Mouse (Mus musculus): ENCODE results near the gene Phf7. TPM values are rescaled to one million over a fixed set of nuclear protein-coding genes. Genes with fewer than 3 reads are reported as not detected.
A peak's percentile ranks its signal among the peaks of the same experiment; 100 is the strongest.

The Phf7 gene
- total RNA-seq, 1 experiment from 2014 or later = 6.8 TPM

DNA sequence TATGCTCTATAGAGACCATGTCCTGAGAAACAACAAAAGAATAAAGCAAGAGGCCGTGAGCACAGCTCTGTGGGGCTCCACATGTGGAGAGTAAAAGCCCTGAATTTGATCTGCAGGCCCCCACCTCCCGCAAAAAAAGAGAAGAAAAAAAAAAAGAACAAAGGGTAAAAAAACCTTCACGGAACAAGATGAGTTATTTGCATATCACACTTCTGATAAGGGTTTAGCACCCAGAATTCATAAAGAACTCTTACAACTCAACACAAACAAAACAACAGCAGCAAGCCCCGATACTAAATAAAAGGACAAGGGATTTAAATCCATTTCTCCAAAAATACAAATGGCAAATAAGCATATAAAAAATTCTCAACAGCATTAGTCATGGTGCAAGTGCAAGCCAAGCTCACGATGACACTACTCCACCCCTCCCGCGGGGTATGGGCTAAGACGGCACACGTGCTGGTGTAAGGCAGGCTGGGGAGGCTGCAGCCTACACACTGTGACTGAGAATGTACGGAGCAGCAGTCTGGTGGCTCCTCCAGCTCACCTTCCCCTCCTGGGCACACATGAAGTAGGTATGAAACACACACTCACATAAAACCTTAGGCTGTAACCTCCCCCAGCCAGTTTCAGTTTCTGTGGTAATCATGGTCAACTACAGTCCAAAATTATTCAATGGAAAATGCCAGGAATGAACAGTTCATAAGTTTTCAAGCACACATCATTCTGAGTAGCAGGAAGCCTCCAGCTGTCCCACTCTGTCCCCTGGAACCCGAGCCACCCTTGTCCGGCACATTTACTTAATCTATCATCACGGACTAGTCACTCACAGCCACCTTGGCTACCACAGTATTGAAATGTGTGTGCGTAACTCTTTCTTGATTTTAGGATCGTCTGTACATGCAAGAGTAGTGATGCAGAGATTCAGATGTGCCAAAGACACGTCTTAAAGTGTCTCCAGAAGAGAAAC lies 53.3 kb downstream of the Phf7 start:
- DNase-seq = peak; percentile 86

DNA sequence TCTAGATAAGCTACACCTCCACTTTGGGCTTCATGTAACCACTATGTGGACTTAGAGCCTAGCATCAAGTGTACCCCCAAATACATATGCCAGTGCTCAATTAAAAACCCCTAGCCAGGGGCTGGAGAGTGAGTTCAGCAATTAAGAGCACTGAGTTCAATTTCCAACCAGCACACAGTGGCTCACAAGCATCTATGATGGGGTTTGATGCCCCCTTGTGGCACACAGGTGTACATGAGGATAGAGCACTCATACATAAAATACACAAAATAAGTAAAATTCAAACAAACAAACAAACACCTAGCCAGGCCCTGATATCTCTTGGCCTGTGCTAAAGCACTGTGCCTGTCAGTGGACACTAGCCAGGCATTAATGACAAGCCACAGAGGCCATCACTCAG lies 55.1 kb downstream of the Phf7 start:
- peak; percentile 59 for DNase-seq

DNA sequence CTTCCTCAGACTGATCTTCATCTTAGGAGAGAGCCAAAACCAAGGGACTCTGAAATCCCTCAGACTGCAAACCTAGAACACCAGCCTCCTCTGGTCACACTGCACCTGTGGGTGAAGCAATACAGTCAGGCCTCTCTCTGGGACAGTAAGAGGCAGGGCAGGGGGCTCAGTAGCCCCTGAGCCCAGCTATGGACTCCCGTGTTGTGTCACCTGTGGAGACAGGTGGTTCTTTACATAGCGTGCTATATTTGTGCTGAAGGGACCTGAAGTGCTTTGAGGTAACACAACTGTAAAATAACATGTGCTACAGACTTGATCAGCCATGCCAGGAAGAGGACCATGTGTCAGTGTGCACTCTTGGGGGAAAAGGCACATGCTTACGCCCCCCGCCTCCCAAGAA lies 55.6 kb downstream of the Phf7 start:
- DNase-seq = no peak

- peak; percentile 89 for DNase-seq
These were observed 56.1 kb downstream of the Phf7 start for GRCm38 (mm10) chr14:31194891-31195513.

GRCm38 (mm10) chr14:31194441-31194840 lies 56.7 kb downstream of the Phf7 start:
- DNase-seq = no peak

DNA sequence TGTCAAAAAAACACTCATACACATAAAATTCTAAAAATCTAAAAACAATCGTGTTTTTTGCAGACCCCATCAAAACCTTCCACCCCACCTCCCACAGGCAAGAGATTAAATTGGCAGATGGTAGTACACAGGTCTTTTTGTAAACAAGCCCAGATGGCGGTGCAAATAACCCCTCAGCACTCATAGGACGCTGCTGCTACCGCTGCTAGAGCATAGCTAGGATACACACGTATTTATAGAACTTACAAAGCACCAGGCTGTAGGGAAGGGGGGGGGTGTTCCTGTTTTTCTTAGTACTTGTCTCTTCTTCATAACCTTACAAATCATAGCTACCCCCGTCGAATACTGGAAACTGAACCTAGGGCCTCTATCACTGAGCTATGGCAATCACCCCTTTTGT lies 57.3 kb downstream of the Phf7 start:
- DNase-seq = no peak

DNA sequence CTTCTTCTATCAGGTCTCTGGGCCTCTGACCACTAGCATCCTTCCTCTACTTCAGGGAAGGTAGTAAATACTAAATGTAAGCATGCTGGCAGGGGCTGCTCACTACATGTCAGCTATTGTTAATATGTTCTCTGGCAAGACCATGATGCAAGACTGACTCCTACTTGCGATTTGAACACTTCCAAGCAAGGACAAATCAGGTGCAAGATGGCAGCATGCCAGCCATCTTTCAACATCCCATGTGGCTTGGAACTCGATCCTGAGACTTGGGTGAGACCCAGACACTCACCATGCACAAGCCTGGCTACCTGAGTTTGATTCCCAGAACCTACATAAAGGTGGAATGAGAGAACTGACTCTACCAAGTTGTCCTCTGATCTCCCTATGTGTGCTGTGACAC lies 59.2 kb downstream of the Phf7 start:
- no peak for DNase-seq

- no peak for DNase-seq
These were observed 61.8 kb downstream of the Phf7 start for GRCm38 (mm10) chr14:31189348-31189747.

GRCm38 (mm10) chr14:31188771-31189181 lies 62.3 kb downstream of the Phf7 start:
- no peak for DNase-seq

Other genes starting within 250 kb of the Phf7 start
- gene Glt8d1, start 249.9 kb downstream of the Phf7 start, total RNA-seq (2021) = 35.3 and 42.0 TPM in 2 replicates
- gene Spcs1, start 249.6 kb downstream of the Phf7 start, total RNA-seq (2021) = 221 and 225 TPM in 2 replicates
- gene Pbrm1, start 232.2 kb downstream of the Phf7 start, total RNA-seq (2021) = 59.7 and 59.9 TPM in 2 replicates
- gene Gnl3, start 232.2 kb downstream of the Phf7 start, total RNA-seq (2021) = 87.7 and 93.9 TPM in 2 replicates
- 75.2 and 104 TPM in 2 replicates for gene Smim4, start 122.4 kb downstream of the Phf7 start, total RNA-seq (2021)
- 48.5 and 57.7 TPM in 2 replicates for gene Nt5dc2, start 120.3 kb downstream of the Phf7 start, total RNA-seq (2021)
- gene Stab1, start 82.7 kb downstream of the Phf7 start, total RNA-seq (2021) = 74.4 and 78.6 TPM in 2 replicates
- gene Tnnc1, start 43.0 kb downstream of the Phf7 start, total RNA-seq (2021) = 0.67 and 1.3 TPM in 2 replicates
- gene Nisch, start 34.4 kb downstream of the Phf7 start, total RNA-seq (2021) = 269 and 295 TPM in 2 replicates
- 10.9 and 13.9 TPM in 2 replicates for gene Sema3g, start 33.5 kb downstream of the Phf7 start, total RNA-seq (2021)
- 58.5 and 62.4 TPM in 2 replicates for gene Bap1, start 133 bp upstream of the Phf7 start, total RNA-seq (2021)
- gene Dnah1, start 72.6 kb upstream of the Phf7 start, total RNA-seq (2021) = 1.0 and 1.2 TPM in 2 replicates
- gene Capn7, start 85.3 kb upstream of the Phf7 start, total RNA-seq (2021) = 36.8 and 41.2 TPM in 2 replicates
- gene Sh3bp5, start 184.8 kb upstream of the Phf7 start, total RNA-seq (2021) = 123 and 142 TPM in 2 replicates
- gene Eaf1, start 243.1 kb upstream of the Phf7 start, total RNA-seq (2021) = 41.5 and 44.2 TPM in 2 replicates
- gene Mettl6, start 243.7 kb upstream of the Phf7 start, total RNA-seq (2021) = 22.0 and 30.2 TPM in 2 replicates

Measured in adrenal gland, postnatal 14 days (tissue).